16 mouse cellular contexts compared by ENCODE assay signal in the genomic region with DNA sequence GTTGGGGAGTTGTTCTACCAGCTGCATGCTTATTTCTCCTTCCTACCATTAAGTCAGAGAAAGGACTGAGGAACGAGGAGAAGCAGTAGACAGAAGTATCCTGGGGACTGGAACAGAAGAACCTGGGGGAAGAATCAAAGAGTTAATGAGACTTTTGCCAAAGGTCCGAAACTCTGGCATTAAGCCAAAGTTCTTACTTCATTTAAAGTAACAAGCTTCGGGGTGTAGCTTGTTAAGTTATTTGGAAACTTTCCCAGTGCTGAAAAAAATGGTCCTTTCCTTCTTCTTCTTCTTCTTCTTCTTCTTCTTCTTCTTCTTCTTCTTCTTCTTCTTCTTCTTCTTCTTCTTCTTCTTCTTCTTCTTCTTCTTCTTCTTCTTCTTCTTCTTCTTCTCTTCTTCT. TPM values are rescaled to one million over a fixed set of nuclear protein-coding genes. Genes with fewer than 3 reads are reported as not detected.
"Had no signal": no experiment of that assay in that cellular context is flagged by ENCODE, and none has a peak within 500 bp of the region (broad histone marks: within the 10 kb centered on the region; RNA-seq: fewer than 3 reads in every experiment).

No protein-coding gene starts in this region.

RNA-seq across cellular contexts. Expression of a gene that starts 44.3 kb away (rescaled TPM):
- polyA plus RNA-seq: cortical plate, adult 2 months; embryonic facial prominence, embryonic 10.5 days; embryonic facial prominence, embryonic 11.5 days; embryonic facial prominence, embryonic 12.5 days; embryonic facial prominence, embryonic 13.5 days; embryonic facial prominence, embryonic 14.5 days; embryonic facial prominence, embryonic 15.5 days; erythroblast, embryonic 14.5 days; forebrain, embryonic 10.5 days; forebrain, embryonic 11.5 days; forebrain, embryonic 12.5 days; forebrain, embryonic 13.5 days; forebrain, embryonic 14.5 days; forebrain, embryonic 15.5 days; forebrain, embryonic 16.5 days; forebrain, postnatal 0 days had no signal
